Mouse (Mus musculus) limb, embryonic 12.5 days (tissue): Measurements from ENCODE around the gene Ocln. TPM values are rescaled to one million over a fixed set of nuclear protein-coding genes. Genes with fewer than 3 reads are reported as not detected.
"Not testable (repeated sequence)": the region's sequence is repeated elsewhere in the genome, so short reads cannot be mapped to it uniquely, and the experiment has no call there.

Experiments used
- ATAC-seq: fragments of 200-750 bp; cut with Nextera tagmentation; 2 replicates; pipeline ENCODE4 v1.8.0; 2017; ENCODE audit warnings: low read depth, moderate TSS enrichment; ENCODE audit not compliant: insufficient number of reproducible peaks, insufficient read depth, low FRiP score, low TSS enrichment
- H3K27ac ChIP-seq: fragments of 300-500 bp; sonication (generic); 2 replicates; pipeline ENCODE4 v1.5.1; 2016; ENCODE audit warnings: mild to moderate bottlenecking, moderate library complexity
- H3K27me3 ChIP-seq: fragments of 300-500 bp; sonication (generic); 2 replicates; pipeline ENCODE4 v1.6.1; 2016; ENCODE audit warnings: mild to moderate bottlenecking, moderate library complexity
- H3K36me3 ChIP-seq: fragments of 300-500 bp; sonication (generic); 2 replicates; pipeline ENCODE4 v1.6.1; 2016; ENCODE audit warnings: mild to moderate bottlenecking, moderate library complexity
- H3K4me1 ChIP-seq: fragments of 300-500 bp; sonication (generic); replicated peaks from 2 replicates; pipeline ENCODE4 v1.6.1; 2016
- H3K4me2 ChIP-seq: fragments of 300-500 bp; sonication (generic); 2 replicates; pipeline ENCODE4 v1.6.1; 2016; ENCODE audit warnings: mild to moderate bottlenecking, moderate library complexity
- H3K4me3 ChIP-seq: fragments of 300-500 bp; sonication (generic); replicated peaks from 2 replicates; pipeline ENCODE4 v1.5.1; 2016; ENCODE audit warnings: mild to moderate bottlenecking
- H3K9ac ChIP-seq: fragments of 300-500 bp; sonication (generic); replicated peaks from 2 replicates; pipeline ENCODE4 v1.6.1; 2016; ENCODE audit warnings: mild to moderate bottlenecking, moderate library complexity
- H3K9me3 ChIP-seq: fragments of 300-500 bp; sonication (generic); 2 replicates; pipeline ENCODE4 v1.6.1; 2016; ENCODE audit warnings: mild to moderate bottlenecking, moderate library complexity
- WGBS: fragments of 180-500 bp; shearing (Covaris S2); methylation state at CpG from one replicate; pipeline ENCODE4 v1.1.7; 2016; 5-methylcytosine and 5-hydroxymethylcytosine counted together
- polyA plus RNA-seq: library from polyadenylated mRNA; unstranded; fragments of >200 nt; fragmentation: Nextera tagmentation; extraction: Ambion mirVana; gene quantifications from 2 replicates; pipeline ENCODE4 v1.2.1, GENCODE M21; 2016

The Ocln gene
- polyA plus RNA-seq, 1 experiment from 2014 or later = 1.6 TPM

DNA sequence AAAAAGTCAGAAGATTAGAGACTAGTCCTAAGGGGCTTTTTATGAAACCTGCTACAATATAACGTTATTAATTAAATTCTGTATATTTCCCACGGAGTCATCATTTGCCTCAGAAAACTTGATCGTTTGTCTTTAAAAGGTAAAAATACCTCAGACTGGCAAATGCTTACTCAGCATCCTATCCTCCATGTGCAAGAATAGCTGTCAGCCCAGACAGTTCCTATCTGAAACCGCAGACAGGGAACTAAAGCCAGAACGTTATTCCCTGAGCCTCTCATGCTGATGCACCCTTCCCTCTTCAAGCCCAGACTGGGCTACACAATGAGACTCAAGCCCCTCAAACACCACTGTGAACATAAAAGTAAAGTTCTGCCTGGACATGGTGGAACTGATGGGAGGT, 62.1 kb downstream of the Ocln start:
- Histone ChIP-seq H3K9me3 (no peaks in the 10 kb centered on the region), H3K4me1 (peaks cover 10% of the 10 kb centered on the region), H3K36me3 (peaks cover 32% of the 10 kb centered on the region), H3K27me3 (no peaks in the 10 kb centered on the region), H3K4me3 (no peak overlapping the region), H3K9ac (no peak overlapping the region), H3K4me2 (no peak overlapping the region), H3K27ac (no peak overlapping the region)
- ATAC-seq = no peak
- WGBS = 93% methylated on average over 5 of the region's 5 CpGs

DNA sequence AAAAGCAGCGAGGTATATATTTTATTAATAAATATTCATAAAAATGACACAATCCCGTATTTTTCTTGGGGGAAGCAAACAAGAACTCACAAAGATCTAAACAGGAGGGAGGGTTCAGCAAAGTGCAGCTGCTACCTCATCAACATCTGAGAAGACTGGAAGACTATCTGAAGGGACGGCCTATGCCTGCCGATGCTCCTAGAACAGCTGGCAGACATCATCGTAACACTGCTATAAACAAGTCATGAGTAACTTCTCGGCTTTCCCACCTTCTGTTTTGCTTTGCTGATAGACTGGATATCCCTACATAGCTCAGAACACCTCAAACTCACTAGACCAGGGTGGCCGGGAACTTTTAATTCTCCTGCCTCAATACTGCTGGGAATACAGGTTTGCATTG, 68.9 kb downstream of the Ocln start:
- no peaks in the 10 kb centered on the region for H3K9me3 ChIP-seq
- peaks cover 79% of the 10 kb centered on the region for H3K36me3 ChIP-seq
- ATAC-seq = no peak
- no peak overlapping the region for H3K4me3 ChIP-seq
- no peak overlapping the region for H3K27ac ChIP-seq
- H3K27me3 ChIP-seq = no peaks in the 10 kb centered on the region
- H3K9ac ChIP-seq = no peak overlapping the region
- H3K4me1 ChIP-seq = no peaks in the 10 kb centered on the region
- WGBS = 90% methylated on average over 7 of the region's 7 CpGs
- H3K4me2 ChIP-seq = no peak overlapping the region

DNA sequence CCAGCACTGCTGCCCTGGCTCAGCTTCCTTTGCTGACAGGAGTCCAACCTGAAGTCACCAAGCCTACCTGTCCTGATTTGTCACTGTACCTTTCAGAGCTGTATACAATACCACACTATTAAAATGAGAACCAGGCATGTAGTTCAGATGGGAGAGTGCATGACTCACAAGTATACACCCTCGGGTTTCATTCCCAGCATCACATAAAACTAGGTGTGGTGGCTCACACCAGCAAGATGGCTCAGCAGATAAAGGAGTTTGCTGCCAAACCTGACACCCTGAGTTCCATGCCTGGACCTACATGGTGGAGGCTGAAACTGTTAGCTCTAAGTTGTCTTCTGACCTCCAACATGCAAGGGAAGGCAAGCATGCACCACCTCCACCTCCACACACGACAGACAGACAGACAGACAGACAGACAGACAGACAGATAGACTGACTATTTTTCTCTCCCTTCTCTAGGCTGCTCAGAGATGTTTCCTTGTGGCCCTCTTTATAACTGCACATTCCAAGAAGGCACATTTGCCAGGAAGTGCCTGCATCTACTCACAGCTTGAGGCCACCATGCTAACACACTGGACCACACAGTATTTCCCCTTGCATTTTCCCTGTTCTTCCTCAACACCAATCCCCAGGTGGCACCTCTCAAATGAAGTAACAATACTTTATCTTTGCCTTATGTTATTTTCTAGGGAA, 88.8 kb downstream of the Ocln start:
- Histone ChIP-seq H3K27ac (no peak overlapping the region), H3K4me2 (no peak overlapping the region), H3K27me3 (no peaks in the 10 kb centered on the region), H3K36me3 (peaks cover 66% of the 10 kb centered on the region), H3K9ac (no peak overlapping the region), H3K9me3 (peaks cover 8% of the 10 kb centered on the region; the same call in 1 of the 2 replicates), H3K4me3 (no peak overlapping the region), H3K4me1 (no peaks in the 10 kb centered on the region)
- ATAC-seq = no peak
- WGBS = 86% methylated on average over 2 of the region's 2 CpGs

DNA sequence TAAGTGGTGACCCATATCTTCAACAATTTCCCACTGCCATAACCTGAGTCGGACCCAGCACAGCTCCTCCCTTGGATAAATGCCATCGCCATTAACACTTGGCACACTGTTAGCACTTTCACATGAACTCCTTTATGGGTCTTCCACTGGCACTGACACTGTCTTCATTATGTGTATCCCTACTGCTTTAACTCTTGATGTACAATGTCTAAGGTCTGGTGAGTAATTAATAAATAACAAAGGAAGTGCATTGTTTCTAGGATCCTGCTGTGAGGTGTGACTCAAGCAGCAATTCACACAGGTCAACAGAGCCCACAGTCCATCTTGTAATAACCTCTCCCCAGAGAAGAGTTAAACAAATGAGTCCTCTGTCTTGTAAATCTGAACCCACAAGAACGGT, 91.2 kb downstream of the Ocln start:
- Histone ChIP-seq H3K36me3 (peaks cover 45% of the 10 kb centered on the region), H3K27me3 (no peaks in the 10 kb centered on the region), H3K4me2 (no peak overlapping the region), H3K4me1 (no peaks in the 10 kb centered on the region), H3K4me3 (no peak overlapping the region), H3K9ac (no peak overlapping the region), H3K9me3 (no peaks in the 10 kb centered on the region), H3K27ac (no peak overlapping the region)
- WGBS = 75% methylated on average over 3 of the region's 3 CpGs
- no peak for ATAC-seq

DNA sequence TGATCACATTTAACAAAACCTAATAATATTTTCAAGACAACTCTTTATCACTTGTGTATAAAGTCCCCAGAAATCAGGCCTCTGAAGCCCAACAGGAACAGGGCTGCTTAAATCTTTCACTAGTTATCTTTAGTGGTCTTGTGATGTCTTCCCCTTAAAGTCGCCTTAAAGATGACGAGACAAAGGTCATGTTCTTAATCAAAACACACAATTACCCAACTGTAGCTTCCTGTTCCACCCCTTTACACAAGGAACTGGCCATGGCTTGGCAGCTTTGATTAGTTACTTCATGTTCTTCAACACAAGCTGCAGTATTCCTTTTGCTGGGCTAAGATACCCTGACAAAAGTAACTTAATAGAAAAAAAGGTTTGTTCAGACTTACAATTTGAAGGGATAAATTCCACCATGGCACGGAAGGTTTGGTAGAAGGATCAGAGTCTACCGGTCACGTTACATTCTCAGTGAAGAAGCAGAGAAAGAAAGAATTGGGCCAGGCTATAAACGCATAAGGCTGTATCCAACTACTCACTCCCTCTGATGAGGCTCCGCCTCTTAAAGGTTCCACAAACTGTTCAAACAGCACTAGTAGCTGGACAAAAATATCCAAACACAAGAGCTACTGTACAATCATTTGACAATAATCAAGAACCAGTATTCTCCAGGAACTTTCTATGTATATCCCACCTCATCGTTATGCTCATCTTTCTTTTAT, 99.9 kb downstream of the Ocln start, which contains the start of gene Naip1:
Naip1 (minus strand) TSS at position 455 of the 713 bp plus-strand sequence.
- not testable (repeated sequence) for H3K27ac ChIP-seq, H3K27me3 ChIP-seq, H3K9ac ChIP-seq, H3K9me3 ChIP-seq, H3K4me2 ChIP-seq, H3K4me3 ChIP-seq, H3K36me3 ChIP-seq, H3K4me1 ChIP-seq, ATAC-seq
- 81% methylated on average over 8 of the region's 8 CpGs for WGBS

DNA sequence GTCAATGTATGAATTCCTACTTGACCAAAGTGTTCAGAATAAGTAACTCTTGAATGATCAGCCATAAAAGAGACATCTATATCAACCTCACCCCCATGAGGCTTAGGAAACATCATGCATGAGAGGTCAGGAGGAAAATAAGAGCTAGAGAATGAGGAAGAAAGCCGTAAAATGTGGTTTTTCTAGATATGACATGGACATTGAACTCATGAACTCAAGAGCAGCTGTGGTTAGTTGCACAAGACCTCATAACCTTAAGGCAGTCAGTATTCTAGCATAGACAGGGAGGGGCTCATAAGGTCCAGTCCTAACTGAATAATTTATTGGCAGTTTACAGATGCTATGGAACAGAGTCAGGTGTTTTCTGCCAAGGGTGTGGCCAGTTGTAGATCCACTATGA, 103.0 kb downstream of the Ocln start:
- no peaks in the 10 kb centered on the region for H3K4me1 ChIP-seq
- no peak overlapping the region for H3K4me2 ChIP-seq
- H3K9ac ChIP-seq = no peak overlapping the region
- no peak overlapping the region for H3K4me3 ChIP-seq
- ATAC-seq = no peak
- no peaks in the 10 kb centered on the region for H3K36me3 ChIP-seq
- WGBS = 89% methylated on average over 1 of the region's 1 CpGs
- H3K9me3 ChIP-seq = no peaks in the 10 kb centered on the region
- no peaks in the 10 kb centered on the region for H3K27me3 ChIP-seq
- H3K27ac ChIP-seq = no peak overlapping the region

Other genes starting within 250 kb of the Ocln start
- gene Naip6, start 235.0 kb downstream of the Ocln start, polyA plus RNA-seq = not detected in 2 replicates
- not detected in 2 replicates for gene Naip1, start 99.8 kb downstream of the Ocln start, polyA plus RNA-seq
- 84.5 and 93.5 TPM in 2 replicates for gene Gtf2h2, start 60.1 kb downstream of the Ocln start, polyA plus RNA-seq
- 2.9 and 3.4 TPM in 2 replicates for gene Marveld2, start 64.3 kb upstream of the Ocln start, polyA plus RNA-seq
- 281 and 291 TPM in 2 replicates for gene Ak6, start 98.3 kb upstream of the Ocln start, polyA plus RNA-seq
- 28.6 and 28.8 TPM in 2 replicates for gene Rad17, start 98.3 kb upstream of the Ocln start, polyA plus RNA-seq
- gene Taf9, start 98.9 kb upstream of the Ocln start, polyA plus RNA-seq = 17.3 and 27.3 TPM in 2 replicates
- gene Ccdc125, start 117.0 kb upstream of the Ocln start, polyA plus RNA-seq = 5.4 and 6.5 TPM in 2 replicates
- gene Cdk7, start 178.2 kb upstream of the Ocln start, polyA plus RNA-seq = 107 TPM in 2 replicates
- gene Mrps36, start 191.9 kb upstream of the Ocln start, polyA plus RNA-seq = 112 TPM in 2 replicates
- gene Cenph, start 223.2 kb upstream of the Ocln start, polyA plus RNA-seq = 55.2 and 60.7 TPM in 2 replicates
- gene Ccnb1, start 233.9 kb upstream of the Ocln start, polyA plus RNA-seq = 300 and 302 TPM in 2 replicates